Mouse (Mus musculus): ENCODE results near the gene Plekhd1.
A peak's percentile ranks its signal among the peaks of the same experiment; 100 is the strongest.

DNA sequence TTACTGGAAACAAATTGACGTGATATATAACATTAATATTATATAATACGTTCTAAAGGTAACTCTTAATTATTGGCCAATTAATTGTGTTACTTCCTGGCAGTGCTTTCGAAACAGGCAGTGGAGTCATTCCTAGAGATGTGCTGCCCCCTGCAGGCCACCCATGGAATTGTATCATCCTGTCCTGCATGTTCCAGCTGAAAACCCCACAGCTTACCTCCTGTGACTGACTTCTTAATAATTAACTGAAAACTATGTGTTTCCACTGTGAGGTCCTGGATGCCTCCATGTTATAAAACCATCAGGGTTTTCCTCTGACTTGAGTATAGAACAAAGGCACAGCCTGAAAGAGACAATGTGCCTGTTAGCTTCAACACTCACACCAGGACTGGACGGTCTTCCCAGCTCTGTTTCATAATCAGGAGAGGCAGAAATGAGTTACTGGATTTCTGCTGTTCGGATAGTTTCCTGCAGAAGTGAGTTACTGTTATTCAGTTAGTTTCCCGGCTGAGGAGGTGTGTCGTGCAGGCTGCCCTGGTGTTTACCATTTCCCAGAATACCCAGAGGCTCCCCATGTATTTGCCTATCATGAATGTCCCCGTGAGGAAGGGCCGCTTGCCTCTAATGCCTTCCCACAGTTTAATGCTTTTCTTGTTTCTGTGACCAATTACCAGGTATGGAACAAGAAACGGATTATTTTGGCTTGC is 32.6 kb downstream of the Plekhd1 start:
- TF ChIP-seq CTCF (conservative IDR thresholded peaks at IDR 0.05; ENCODE audit: insufficient read depth, insufficient read length, low read depth, low read length), result peak; percentile 93
- TF ChIP-seq POLR2A (IDR thresholded peaks at IDR 0.05; ENCODE audit: low read depth, low read length), result no peak
